Mouse (Mus musculus) left cerebral cortex, adult 8-10 months (tissue): Measurements from ENCODE around the gene Pex14. TPM values are rescaled to one million over a fixed set of nuclear protein-coding genes. Genes with fewer than 3 reads are reported as not detected.

Experiments used
- DNase-seq, 2 experiments: peaks; one replicate each; pipeline ENCODE4 v3.0.0; 2022; ENCODE audit warnings: low spot score in 2 of 2
- total RNA-seq, 4 experiments: library from RNA; stranded (reverse); gene quantifications; 2 replicates each; pipeline ENCODE4 v1.2.4; 2022

The Pex14 gene
- total RNA-seq, 4 experiments from 2014 or later = 51.7 to 61.3 (median 59.2) TPM

DNA sequence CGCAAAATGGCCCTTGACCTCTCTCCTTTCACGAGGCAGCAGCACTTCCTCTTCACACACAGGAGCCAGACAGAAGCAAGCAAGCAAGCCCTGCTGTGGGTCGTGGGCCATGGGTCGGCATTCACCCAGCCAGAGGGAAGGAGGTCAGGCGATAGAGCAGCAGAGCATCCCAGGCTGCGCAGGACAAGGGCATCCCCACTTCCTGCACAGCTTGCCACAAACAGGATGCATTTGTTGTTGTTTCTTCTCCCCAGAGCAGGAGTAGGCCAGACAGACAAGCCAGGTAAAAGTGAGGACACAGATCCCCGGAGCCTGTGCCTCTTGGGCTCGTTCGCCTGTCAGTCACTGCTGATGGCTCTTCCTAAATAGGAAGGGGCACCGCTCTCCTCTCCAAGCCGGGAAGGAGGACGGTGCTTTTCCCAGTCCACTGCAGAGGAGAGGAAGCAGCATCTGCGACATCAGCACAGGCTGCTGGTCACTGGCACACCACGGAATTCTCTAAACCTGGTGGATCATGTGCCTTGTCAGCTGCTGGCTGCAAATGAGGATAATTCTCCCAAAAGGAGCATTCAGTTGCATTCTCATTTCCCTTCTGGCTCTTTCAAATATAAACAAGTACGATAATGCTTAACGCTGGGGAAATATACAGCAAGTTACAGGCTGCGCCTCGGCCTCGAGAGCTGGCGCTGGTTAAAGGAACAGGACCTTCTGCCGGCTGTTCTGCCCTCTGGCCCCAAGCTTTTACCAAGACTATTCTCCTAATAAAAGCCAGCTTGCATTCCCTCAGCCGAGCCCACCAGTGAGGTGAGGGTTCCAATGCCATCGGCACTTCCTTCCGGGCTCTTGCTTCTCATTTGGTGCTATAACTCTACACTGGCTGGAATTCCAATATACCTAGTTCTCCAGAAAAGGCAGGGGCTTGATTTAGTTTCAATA lies 113.9 kb downstream of the Pex14 start:
- DNase-seq = no peak

DNA sequence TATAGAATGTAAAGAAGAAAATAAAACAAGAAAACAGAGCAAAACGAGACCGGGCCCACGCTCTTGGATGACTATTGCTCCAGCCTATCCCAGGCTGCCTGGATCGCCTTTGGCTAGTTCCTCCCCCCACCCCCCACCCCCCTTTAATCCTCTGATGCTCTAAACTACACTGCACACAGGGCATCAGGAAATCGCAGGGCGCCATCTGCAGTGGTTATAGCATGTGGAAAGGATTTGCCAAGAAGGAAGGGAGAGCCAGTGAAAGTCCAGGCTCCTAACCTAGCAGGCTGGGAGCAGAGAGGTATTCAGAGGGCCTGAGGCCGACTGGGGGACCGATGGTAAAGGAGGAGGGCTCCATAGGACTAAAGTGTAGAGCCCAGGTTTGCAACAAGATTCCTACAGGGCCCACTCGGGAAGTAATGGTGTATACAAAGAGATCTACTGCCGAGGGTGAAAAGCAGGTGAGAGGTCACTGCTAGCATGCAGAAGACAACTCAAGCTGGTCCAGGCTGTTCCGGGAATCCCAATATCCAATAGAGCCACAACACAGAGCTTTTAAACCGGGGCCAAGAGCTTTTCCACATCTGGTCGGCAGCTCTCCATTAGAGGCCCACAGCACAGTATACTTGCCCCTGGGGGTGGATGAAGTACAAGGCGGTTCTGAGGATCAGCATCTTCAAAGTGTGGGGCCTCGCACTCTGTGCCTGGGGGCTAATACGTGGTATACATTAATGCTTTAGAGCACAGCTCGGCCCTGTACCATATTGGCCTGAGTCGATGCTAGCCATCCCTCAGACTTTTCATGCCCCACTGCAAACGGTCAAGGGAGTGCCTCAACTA lies 114.8 kb downstream of the Pex14 start:
- no peak for DNase-seq

DNA sequence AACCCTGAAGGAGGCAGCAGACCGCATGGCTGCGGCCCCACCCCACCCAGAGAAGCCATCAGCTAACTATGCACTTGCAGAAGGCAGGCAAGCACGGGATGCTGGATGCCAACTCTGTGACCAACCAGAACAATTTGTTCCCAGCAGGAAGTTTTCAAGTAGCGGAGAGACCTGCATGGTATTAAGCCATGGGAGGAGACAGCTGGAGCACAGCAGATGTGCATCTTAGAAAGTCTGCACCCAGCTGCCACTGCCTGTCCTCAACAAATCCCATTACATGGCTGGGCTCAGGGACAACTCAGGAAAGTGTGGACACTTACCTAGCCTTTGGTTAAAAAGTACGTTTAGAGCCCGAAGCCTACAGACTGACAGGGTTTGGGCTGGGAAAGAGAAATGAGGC lies 117.4 kb downstream of the Pex14 start:
- DNase-seq = no peak

DNA sequence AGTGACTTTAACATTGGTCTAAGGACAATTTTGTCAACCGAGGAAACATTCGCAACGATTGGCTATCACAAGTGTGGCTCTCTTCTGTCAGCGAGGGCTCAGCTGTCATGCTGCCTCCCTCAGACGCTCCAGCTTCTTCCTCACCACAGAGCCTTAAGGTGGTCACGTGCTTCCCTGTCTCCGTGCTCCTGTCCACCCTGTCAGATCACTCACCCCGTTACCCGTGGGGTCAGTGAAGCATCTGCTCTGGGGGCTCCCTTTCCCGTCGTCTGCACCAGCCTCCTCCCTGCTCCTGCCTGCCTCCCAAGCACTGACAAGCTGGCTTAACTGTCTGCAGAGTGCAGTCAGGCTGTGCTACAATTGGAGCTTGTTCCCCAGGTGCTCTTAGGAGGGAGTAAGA lies 119.8 kb downstream of the Pex14 start:
- DNase-seq = no peak

DNA sequence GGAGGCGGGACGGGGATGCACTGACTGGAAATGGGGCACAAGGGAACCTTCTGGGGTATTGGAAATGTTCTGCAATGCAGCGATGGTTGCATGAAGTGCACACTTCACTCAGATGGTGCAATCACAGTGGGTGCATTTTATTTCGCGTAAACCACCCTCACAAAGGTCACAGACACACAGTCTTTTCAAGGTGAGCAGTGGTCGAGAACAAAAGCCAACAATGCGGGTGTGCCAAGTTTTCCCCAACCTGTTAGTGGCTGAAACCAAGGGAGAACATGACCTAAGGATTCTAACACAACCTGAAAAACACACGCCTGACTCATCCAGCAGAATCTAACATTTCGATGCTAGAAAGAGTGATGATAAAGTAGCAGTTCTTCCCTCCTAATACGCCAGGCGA lies 120.8 kb downstream of the Pex14 start:
- no peak for DNase-seq

DNA sequence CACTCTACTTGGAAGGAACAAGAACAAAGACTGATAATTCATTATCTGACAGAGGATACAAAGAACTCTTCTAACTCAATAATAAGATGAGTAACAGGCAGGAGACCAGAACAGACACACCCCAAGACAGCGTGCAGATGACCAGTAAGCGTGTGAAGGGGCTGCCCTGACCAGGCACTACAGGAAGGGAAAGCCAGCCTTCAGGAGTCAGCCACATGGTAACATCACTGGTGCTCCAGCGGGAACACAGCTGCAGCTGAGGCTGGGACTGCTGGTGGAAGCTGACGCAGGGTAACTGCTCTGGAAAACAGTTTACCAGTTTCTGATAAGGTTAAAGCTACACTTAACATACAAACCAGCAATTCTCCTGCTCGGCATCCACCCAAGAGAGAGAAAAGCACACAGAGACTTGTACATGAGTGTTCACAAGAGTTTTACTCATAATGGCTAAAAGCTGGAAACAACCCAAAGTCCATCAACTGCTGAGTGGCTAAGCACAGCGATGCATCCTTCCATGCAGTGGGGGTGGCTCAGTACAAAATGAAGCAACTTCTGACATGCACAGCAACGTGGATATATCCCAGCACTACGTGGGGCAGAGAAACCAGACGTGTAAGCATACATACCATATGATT lies 121.3 kb downstream of the Pex14 start:
- no peak for DNase-seq

DNA sequence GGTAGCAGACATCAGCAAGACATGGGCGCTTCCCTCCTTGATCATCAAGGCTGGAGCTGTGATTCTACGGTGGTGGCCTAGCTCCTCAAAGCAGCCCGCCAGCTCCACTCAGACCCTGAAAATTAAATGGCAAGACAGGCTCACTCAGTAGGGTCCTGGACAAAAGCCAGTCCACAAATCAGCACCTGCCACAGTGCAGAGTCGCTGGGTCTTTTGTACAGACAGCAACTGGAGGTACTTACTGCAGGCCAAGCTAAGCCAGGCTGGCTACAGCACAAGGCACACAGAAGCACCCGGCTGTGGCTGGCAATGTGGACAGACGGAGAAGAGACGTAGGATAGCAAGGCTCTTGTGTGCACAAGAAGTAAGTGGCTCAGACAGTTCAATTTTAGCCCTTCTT lies 124.8 kb downstream of the Pex14 start:
- no peak for DNase-seq

DNA sequence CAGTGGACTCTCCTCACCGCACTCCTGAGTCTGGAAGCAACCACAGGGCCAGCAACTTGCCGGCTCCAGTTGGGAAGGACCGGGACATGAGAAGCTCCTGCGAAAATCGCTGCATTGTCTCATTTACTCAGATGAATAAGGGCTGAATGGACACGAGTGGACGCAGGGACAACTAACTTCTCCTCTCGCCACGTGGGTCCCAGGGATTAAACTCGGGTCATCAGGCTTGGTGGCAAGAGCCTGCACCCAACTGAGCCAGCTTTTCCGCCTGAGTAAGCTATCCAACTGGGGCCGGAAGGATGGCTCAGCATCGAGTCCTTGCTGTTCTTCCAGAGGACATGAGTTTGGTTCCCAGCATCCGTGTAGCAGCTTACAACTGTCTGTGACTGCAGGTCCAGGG lies 126.3 kb downstream of the Pex14 start:
- DNase-seq = no peak

DNA sequence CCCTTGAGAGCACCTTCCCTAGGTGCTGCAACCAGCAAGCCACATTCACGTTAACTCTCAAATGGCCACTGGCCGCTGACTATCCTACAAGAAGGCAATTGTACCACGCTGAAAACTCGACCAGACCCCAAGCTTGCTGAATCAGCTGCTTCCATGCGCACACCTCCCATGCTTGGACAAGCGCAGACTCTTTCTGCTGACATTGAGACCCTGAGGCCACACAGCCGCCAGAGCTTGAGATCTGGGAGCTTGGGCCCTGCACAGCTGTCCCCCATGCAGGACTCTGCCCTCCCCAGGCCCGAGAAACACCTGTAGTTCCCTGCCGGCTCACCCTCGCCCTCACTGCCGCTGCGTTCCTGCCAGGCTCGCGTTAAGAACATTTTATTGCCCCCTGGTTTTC lies 127.0 kb downstream of the Pex14 start:
- no peak for DNase-seq

DNA sequence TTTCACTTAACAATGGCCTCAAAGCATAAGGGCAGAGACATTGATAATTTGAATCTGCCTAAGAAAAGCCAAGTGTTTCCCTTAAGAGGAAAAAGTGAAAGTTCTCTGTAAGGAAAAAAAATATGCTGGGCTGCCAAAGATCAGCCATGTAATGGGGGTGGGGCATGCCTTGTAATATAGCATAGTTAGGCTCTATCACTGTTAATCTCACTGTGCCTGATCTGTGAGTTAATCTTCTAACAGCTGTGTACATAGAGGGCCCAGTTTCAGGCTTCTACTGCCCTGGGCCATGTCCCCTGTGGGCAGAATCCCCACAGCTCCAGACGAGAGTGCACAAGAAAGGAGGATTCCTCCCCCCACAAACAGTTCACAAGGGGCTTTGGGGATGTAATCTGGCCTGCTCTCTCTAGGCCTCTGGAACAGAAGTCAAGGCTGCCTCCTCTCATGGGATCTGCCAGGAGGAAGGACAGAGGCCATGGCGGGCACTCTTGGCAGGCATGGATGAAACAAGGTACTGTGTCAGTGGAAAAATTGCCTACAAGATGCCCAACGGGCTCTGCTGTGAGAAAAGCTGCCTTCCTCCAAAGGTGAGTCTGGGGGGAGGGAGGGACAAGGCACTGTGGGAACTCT lies 127.9 kb downstream of the Pex14 start:
- DNase-seq = no peak

DNA sequence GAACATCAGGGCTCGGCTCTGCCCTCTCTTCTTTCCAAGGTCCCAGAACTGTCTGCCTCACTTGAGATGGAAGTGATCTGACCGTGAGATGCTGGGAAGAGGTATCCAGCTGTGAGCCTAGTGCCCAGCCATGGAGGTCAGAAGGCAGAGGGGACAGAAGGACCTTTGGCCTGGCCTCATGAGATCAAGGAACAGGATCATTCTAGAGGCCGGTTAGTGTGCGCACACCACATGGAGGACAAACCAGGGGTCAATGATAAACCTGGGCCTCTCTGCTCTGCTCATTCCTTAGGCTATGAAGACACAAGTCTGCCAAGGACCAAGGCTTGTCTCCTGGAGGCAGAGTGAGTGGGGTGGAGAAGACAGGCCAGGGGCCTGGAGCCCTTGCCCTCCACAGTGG lies 128.9 kb downstream of the Pex14 start:
- DNase-seq = no peak

DNA sequence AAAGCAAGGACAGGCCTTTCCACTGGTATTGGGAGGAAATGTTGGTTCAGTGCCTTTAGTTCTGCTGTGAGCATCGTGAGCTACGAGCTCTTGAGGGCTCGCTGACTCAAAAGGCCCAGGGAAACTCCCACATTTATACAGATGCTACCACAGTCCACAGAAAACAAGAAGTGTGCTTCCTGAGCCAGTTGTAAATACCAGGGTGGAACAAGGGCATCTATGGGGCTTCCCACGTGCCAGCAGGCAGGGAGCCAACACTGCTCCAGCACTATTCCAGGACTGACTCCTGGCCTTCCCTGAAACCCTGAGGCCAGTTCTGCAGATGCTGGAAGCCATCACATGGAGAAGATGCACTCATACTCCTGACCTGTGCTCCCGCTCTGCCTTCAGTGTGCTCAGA lies 130.1 kb downstream of the Pex14 start:
- no peak for DNase-seq

DNA sequence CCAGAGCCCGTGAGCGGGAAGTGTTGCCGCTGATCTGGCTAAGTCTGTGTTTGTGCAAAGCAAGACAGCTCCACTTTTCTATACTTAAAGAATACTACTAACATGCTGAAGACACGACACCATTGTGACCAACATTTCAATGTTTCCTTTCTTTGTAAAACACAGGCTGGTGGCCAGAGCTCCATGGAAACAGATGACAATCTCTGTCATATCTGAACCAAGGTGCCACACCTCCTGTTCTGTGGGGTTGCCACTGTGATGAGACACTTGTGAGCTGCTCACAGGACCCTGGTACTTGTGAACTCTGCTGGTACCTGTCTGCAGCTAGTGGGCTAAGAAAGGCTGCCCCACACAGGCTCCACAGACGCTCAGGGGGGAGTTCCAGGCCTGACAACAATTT lies 130.8 kb downstream of the Pex14 start:
- no peak for DNase-seq

DNA sequence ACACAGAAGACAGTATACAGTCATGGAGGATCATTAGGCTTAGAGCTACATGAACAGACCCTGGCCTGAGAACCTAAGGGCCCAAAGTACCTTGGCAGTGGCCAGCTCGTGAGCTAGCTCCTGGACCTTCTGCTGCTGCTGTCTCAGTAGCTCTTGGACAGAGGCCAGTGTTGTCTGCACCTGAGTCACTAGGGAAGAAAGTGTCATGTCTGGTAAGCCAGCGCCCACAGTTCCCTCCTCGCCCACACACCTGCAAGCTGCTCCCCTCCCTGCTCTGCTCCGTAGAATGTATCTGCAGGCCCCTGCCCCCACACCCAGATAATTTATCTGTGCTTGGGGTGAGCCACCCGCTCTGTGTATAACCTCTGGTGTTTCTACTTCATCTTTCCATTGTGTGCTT lies 133.5 kb downstream of the Pex14 start:
- peak in 1 of 2 experiments; percentile 76 for DNase-seq

DNA sequence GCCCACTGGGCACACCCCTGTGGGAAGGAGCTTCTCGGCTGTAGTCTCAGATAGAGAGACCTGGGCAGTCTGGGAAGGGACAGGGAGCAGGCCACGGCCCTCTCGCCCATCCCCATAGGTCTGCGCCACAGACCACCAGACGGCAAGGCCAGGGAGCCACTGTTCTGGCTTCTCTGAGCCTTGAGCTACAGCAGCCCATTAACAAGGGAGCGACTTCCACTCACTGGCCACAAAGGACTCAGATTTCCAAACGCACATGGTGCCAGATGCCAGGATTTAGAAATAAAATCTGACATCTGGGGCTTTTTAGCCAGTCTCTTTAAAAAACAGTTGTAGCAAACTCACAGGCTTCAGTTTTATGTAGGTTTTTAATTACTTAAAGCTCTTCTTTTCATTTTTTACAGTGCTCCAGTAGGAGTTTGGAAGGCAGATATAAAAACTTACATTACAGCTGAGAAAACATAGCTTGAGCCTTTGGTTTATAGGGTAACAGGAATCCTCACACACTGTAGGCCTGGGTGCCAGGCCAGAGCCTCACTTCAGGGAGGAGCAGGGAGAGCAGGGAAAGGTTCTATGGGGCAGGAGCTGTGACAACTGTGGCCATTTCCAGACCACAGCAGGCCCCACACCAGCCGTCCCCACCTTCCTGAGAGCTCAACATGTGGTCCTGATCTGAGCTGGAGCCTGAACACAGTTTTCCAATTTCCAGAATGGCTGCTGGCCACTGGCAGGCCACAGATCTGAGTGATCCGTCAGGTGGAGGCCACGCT lies 134.9 kb downstream of the Pex14 start:
- DNase-seq = no peak

DNA sequence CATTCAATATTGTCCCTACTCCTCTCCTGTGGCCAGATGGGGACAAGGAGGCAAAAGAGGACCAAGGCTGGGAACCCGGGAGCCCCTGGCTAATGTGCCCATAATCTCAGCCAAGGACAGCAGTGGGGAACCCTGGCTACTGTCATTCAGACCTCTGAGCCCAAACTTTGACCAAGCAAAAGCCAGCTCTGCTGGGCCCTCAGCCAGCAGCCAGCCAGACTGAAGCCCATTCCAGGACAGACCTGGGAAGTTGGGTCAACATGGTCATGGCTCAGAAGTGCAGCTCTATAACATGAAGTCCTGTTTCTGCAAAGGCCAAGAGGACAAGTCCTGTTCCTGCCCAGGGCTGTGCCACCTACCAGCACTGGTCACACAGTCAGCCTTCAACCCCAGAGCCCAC lies 137.6 kb downstream of the Pex14 start:
- DNase-seq = no peak

DNA sequence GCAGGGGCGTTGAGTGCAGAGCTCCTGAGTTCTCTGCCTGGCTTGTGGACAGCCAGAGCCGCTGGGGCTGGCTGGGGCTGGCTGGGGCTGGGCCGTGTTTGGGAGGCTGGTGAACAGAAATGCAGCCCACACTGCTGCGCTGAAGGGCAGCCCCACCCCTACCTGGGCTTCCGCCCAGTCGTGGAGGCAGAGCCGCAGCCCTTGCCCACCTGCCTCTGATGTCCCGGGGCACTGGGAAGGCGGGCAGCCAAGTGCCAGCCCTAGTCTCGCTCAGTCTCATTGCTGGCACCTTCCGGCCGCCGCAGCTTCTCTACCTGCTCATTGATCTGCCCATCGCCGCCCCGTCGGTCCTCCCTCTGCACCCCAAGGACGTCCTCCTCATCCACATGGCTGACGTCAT lies 138.6 kb downstream of the Pex14 start:
- DNase-seq = no peak

DNA sequence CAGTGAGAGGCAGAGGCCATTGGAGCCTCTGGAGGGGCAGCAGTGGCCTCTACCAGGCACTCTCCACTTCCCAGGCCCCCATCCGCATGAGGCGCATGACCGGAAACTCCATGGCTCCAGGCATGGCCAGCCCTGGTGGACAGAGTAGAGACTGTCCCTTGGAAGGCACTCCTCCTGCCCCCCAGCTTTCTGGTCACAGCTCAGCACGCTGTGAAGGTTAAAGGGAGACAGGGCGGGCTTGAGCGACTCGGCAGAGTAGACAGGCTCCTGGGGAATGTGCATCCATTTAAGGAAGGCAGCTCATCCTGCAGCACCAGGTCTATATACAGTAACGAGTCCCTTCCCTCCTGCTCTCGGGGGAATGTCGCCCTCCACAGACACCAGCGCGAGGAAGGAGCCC lies 139.7 kb downstream of the Pex14 start:
- DNase-seq = no peak

DNA sequence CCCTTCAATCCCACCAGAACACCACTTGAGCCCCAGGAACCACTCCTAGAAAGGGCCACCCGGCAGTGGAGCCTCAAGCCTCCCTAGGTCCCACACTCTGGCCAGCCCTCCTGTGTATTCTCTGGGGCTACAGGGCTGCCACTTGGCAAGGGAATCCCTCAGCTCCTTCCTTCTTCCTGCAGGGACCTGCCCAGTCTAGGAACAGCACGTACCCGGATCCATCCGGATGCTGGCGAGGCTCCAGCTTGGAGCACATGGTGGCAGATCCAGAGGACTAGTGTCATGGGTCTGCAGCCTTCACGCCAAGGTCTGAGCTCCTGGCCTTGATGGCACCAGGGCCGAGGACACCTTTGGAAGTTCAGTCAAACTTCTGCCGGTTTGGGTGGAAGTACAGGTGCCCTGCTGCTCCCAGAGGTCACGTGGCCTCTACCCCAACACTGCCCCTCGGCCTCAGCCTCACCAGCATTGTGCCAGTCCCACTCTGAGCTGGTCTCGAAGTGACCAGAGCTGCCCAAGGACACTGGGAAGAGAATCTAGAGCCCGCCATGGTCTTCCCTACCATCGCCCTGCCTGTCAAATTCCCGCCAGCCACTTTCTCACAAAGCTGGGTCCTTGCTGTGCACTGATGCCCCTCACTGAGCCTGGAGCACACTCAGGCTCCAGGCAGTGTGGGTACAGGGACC lies 144.4 kb downstream of the Pex14 start:
- DNase-seq = no peak
